Comparison of ENCODE assay signal across 8 mouse cellular contexts in the genomic region with DNA sequence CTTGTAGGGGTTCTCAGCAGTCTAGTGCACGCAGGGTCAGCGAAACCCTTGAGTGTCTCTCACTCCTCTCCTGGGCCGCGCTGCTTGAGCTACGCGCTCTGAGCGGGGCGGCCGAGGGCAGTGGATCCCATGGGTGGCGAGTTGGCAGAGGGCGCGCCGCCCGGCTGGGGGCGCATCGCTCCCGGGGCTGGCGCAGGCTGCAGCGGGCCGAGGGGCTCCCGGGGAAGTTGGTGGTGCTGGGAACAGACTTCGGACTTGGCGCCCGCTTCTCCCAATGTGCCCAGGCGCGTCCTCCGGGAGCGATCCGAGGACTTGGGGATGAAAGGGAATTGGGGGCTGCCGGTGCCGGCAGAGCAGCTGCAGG. TPM values are rescaled to one million over a fixed set of nuclear protein-coding genes. Genes with fewer than 3 reads are reported as not detected.
DNase-seq lines count a peak whose midpoint lies in the region; ATAC-seq and TF ChIP-seq lines count a peak whose summit lies in the region.

No protein-coding gene starts in this region.

- no peaks in the 10 kb centered on the region for H3K9me3 ChIP-seq in kidney, postnatal 0 days (replicated peaks; ENCODE audit: low read length)
- H3K9me3 ChIP-seq in embryonic facial prominence, embryonic 11.5 days (replicated peaks; ENCODE audit: control insufficient read depth, low read length) = no peaks in the 10 kb centered on the region
- H3K9me3 ChIP-seq in heart, embryonic 13.5 days = no peaks in the 10 kb centered on the region
- no peaks in the 10 kb centered on the region for H3K9me3 ChIP-seq in liver, embryonic 11.5 days (ENCODE audit: control insufficient read depth, low read length)
- H3K9me3 ChIP-seq in stomach, embryonic 15.5 days = no peaks in the 10 kb centered on the region

- H3K36me3 ChIP-seq in kidney, postnatal 0 days (ENCODE audit: insufficient read depth, low read length) = no peaks in the 10 kb centered on the region
- no peaks in the 10 kb centered on the region for H3K36me3 ChIP-seq in embryonic facial prominence, embryonic 11.5 days (replicated peaks; ENCODE audit: control insufficient read depth, insufficient read depth, low read depth, low read length)
- no peaks in the 10 kb centered on the region for H3K36me3 ChIP-seq in heart, embryonic 13.5 days
- no peaks in the 10 kb centered on the region for H3K36me3 ChIP-seq in liver, embryonic 11.5 days (ENCODE audit: control insufficient read depth, insufficient read depth, low read length)
- H3K36me3 ChIP-seq in stomach, embryonic 15.5 days = no peaks in the 10 kb centered on the region

- no peak for TF ChIP-seq CTCF in kidney, postnatal 0 days (IDR thresholded peaks at IDR 0.05; ENCODE audit: low read depth)

- peak overlapping the region; percentile 55 for H3K4me3 ChIP-seq in kidney, postnatal 0 days (replicated peaks; ENCODE audit: low read depth, low read length)
- peak overlapping the region; percentile 70 for H3K4me3 ChIP-seq in embryonic facial prominence, embryonic 11.5 days (ENCODE audit: low read depth, low read length)
- peak overlapping the region; percentile 74 for H3K4me3 ChIP-seq in heart, embryonic 13.5 days
- peak overlapping the region; percentile 56 for H3K4me3 ChIP-seq in liver, embryonic 11.5 days (ENCODE audit: low read depth, low read length)
- H3K4me3 ChIP-seq in stomach, embryonic 15.5 days (replicated peaks) = peak overlapping the region; percentile 59

- DNase-seq in kidney, postnatal 0 days (ENCODE audit: low spot score) = no peak
- DNase-seq in kidney, adult 8-10 months = no peak
- DNase-seq in embryonic facial prominence, embryonic 11.5 days (ENCODE audit: low spot score) = peak; percentile 48
- no peak for DNase-seq in liver, embryonic 11.5 days (ENCODE audit: low spot score)
- no peak for DNase-seq in B cell, adult 2 months
- DNase-seq in urinary bladder, postnatal 25 days (ENCODE audit: low spot score) = no peak

- 1% methylated on average over 31 of the region's 31 CpGs for WGBS in kidney, postnatal 0 days
- WGBS in embryonic facial prominence, embryonic 11.5 days = under 1% methylated on average over 31 of the region's 31 CpGs
- WGBS in heart, embryonic 13.5 days = under 1% methylated on average over 31 of the region's 31 CpGs
- WGBS in liver, embryonic 11.5 days = 2% methylated on average over 29 of the region's 31 CpGs
- WGBS in stomach, embryonic 15.5 days = under 1% methylated on average over 31 of the region's 31 CpGs

- no peak overlapping the region for H3K27ac ChIP-seq in kidney, postnatal 0 days
- H3K27ac ChIP-seq in embryonic facial prominence, embryonic 11.5 days (replicated peaks; ENCODE audit: low read depth, low read length) = no peak overlapping the region
- no peak overlapping the region for H3K27ac ChIP-seq in heart, embryonic 13.5 days (replicated peaks)
- no peak overlapping the region for H3K27ac ChIP-seq in liver, embryonic 11.5 days (ENCODE audit: low read depth, low read length)
- H3K27ac ChIP-seq in stomach, embryonic 15.5 days = no peak overlapping the region

- H3K9ac ChIP-seq in kidney, postnatal 0 days (ENCODE audit: low read depth, low read length) = peak overlapping the region; percentile 32; the same call in 1 of the 2 replicates
- peak overlapping the region; percentile 68 for H3K9ac ChIP-seq in embryonic facial prominence, embryonic 11.5 days (replicated peaks; ENCODE audit: low read length)
- peak overlapping the region; percentile 80 for H3K9ac ChIP-seq in heart, embryonic 13.5 days
- no peak overlapping the region for H3K9ac ChIP-seq in liver, embryonic 11.5 days (ENCODE audit: low read depth, low read length)
- 0 out of 2 replicates have a peak overlapping the region, but pooled peaks have one; percentile 39 for H3K9ac ChIP-seq in stomach, embryonic 15.5 days

- peak; percentile 38 for ATAC-seq in kidney, postnatal 0 days (replicated peaks; ENCODE audit: low FRiP score, low read depth)
- ATAC-seq in embryonic facial prominence, embryonic 11.5 days (replicated peaks; ENCODE audit: insufficient number of reproducible peaks, low FRiP score, low TSS enrichment, low read depth) = peak; percentile 84
- peak; percentile 64; the same call in 1 of the 2 replicates for ATAC-seq in heart, embryonic 13.5 days (ENCODE audit: extremely low read depth, insufficient number of reproducible peaks, low FRiP score, low TSS enrichment)
- peak; percentile 49 for ATAC-seq in liver, embryonic 11.5 days (replicated peaks; ENCODE audit: low FRiP score)
- peak; percentile 35; the same call in 1 of the 2 replicates for ATAC-seq in stomach, embryonic 15.5 days (ENCODE audit: insufficient read depth, low FRiP score, low read depth)

- H3K27me3 ChIP-seq in kidney, postnatal 0 days (ENCODE audit: insufficient read depth, low read length) = peaks cover 13% of the 10 kb centered on the region
- peaks cover 12% of the 10 kb centered on the region for H3K27me3 ChIP-seq in embryonic facial prominence, embryonic 11.5 days (ENCODE audit: control insufficient read depth, insufficient read depth, low read length)
- peaks cover 72% of the 10 kb centered on the region for H3K27me3 ChIP-seq in heart, embryonic 13.5 days (replicated peaks)
- H3K27me3 ChIP-seq in liver, embryonic 11.5 days (replicated peaks; ENCODE audit: control insufficient read depth, insufficient read depth, low read length) = peaks cover 29% of the 10 kb centered on the region
- peaks cover 23% of the 10 kb centered on the region for H3K27me3 ChIP-seq in stomach, embryonic 15.5 days (replicated peaks)

- H3K4me2 ChIP-seq in kidney, postnatal 0 days (ENCODE audit: low read length) = peak overlapping the region; percentile 98
- H3K4me2 ChIP-seq in embryonic facial prominence, embryonic 11.5 days (ENCODE audit: low read depth, low read length) = peak overlapping the region; percentile 75
- H3K4me2 ChIP-seq in heart, embryonic 13.5 days = peak overlapping the region; percentile 97
- H3K4me2 ChIP-seq in liver, embryonic 11.5 days = peak overlapping the region; percentile 72
- H3K4me2 ChIP-seq in stomach, embryonic 15.5 days = peak overlapping the region; percentile 95

- 0 out of 2 replicates have a peak, but pooled peaks cover 4% of the 10 kb centered on the region for H3K4me1 ChIP-seq in kidney, postnatal 0 days (replicated peaks; ENCODE audit: insufficient read depth, low read length)
- peaks cover 2% of the 10 kb centered on the region; the same call in 1 of the 2 replicates for H3K4me1 ChIP-seq in embryonic facial prominence, embryonic 11.5 days (ENCODE audit: control insufficient read depth, insufficient read depth, low read length)
- peaks cover 11% of the 10 kb centered on the region for H3K4me1 ChIP-seq in heart, embryonic 13.5 days
- H3K4me1 ChIP-seq in liver, embryonic 11.5 days (replicated peaks; ENCODE audit: control insufficient read depth, insufficient read depth, low read length) = no peaks in the 10 kb centered on the region
- H3K4me1 ChIP-seq in stomach, embryonic 15.5 days = peaks cover 11% of the 10 kb centered on the region; the same call in 1 of the 2 replicates

RNA-seq across cellular contexts. Expression of gene Sgcd, which starts 0.5 kb away (rescaled TPM):
- polyA plus RNA-seq in kidney, postnatal 0 days (2015; fragmentation: Nextera tagmentation; extraction: Ambion mirVana) = 1.3 and 1.4 TPM in 2 replicates
- 3.2 and 3.4 TPM in 2 replicates for polyA plus RNA-seq in embryonic facial prominence, embryonic 11.5 days (2014; fragmentation: Nextera tagmentation; extraction: Ambion mirVana)
- polyA plus RNA-seq in heart, embryonic 13.5 days (2015; fragmentation: Nextera tagmentation; extraction: Ambion mirVana) = 5.8 and 6.0 TPM in 2 replicates
- 0.99 and 1.5 TPM in 2 replicates for polyA plus RNA-seq in liver, embryonic 11.5 days (2014; fragmentation: Nextera tagmentation; extraction: Ambion mirVana)
- 3.6 and 4.3 TPM in 2 replicates for polyA plus RNA-seq in stomach, embryonic 15.5 days (2015; fragmentation: Nextera tagmentation; extraction: Ambion mirVana)
